Mouse (Mus musculus) urinary bladder, postnatal 36 days (tissue): ENCODE measurements around the gene Cldn14.
"Not testable (repeated sequence)": the region's sequence is repeated elsewhere in the genome, so short reads cannot be mapped to it uniquely, and the experiment has no call there.

Experiments
- DNase-seq, 2 experiments: peaks; one replicate each; pipeline ENCODE4 v3.0.0; 2022; ENCODE audit warnings: low spot score in 2 of 2, mixed read lengths in 1 of 2

Cldn14 gene

GRCm38 (mm10) chr16:94006706-94007665 lies 1.7 kb downstream of the Cldn14 start:
- no peak for DNase-seq

- no peak for DNase-seq
Observed at GRCm38 (mm10) chr16:94003478-94003877, 5.2 kb downstream of the Cldn14 start.

- DNase-seq, result no peak
Observed at GRCm38 (mm10) chr16:94001366-94001765, 7.3 kb downstream of the Cldn14 start.

- no peak for DNase-seq
Observed at GRCm38 (mm10) chr16:93998895-93999294, 9.7 kb downstream of the Cldn14 start.

GRCm38 (mm10) chr16:93983576-93983975 lies 25.1 kb downstream of the Cldn14 start:
- DNase-seq, result no peak

GRCm38 (mm10) chr16:93982341-93982740 lies 26.3 kb downstream of the Cldn14 start:
- DNase-seq, result no peak

- no peak for DNase-seq
Observed at GRCm38 (mm10) chr16:93981190-93981841, 27.3 kb downstream of the Cldn14 start.

GRCm38 (mm10) chr16:93980338-93980737 lies 28.3 kb downstream of the Cldn14 start:
- DNase-seq, result not testable (repeated sequence)

- no peak for DNase-seq
Observed at GRCm38 (mm10) chr16:93979316-93979715, 29.3 kb downstream of the Cldn14 start.

- DNase-seq, result no peak
Observed at GRCm38 (mm10) chr16:93977587-93977986, 31.1 kb downstream of the Cldn14 start.

GRCm38 (mm10) chr16:93976907-93977306 lies 31.7 kb downstream of the Cldn14 start:
- peak in 1 of 2 experiments; percentile 10 for DNase-seq

GRCm38 (mm10) chr16:93975430-93975829 lies 33.2 kb downstream of the Cldn14 start:
- DNase-seq, result no peak

GRCm38 (mm10) chr16:93974278-93974677 lies 34.4 kb downstream of the Cldn14 start:
- no peak for DNase-seq

GRCm38 (mm10) chr16:93973554-93973953 lies 35.1 kb downstream of the Cldn14 start:
- DNase-seq, result no peak

- DNase-seq, result no peak
Observed at GRCm38 (mm10) chr16:93973123-93973522, 35.5 kb downstream of the Cldn14 start.

- DNase-seq, result no peak
Observed at GRCm38 (mm10) chr16:93971046-93971445, 37.6 kb downstream of the Cldn14 start.

- no peak for DNase-seq
Observed at GRCm38 (mm10) chr16:93967893-93968292, 40.7 kb downstream of the Cldn14 start.

GRCm38 (mm10) chr16:93962283-93962682 lies 46.4 kb downstream of the Cldn14 start:
- no peak for DNase-seq

GRCm38 (mm10) chr16:93961099-93961646 lies 47.5 kb downstream of the Cldn14 start:
- no peak for DNase-seq

- DNase-seq, result no peak
Observed at GRCm38 (mm10) chr16:93960495-93960894, 48.1 kb downstream of the Cldn14 start.

GRCm38 (mm10) chr16:93957402-93957801 lies 51.2 kb downstream of the Cldn14 start:
- DNase-seq, result no peak

- DNase-seq, result no peak
Observed at GRCm38 (mm10) chr16:93956986-93957385, 51.7 kb downstream of the Cldn14 start.
